Mouse (Mus musculus) MEL (cell line): ENCODE results near the gene Ppp1r18.

ENCODE experiments used
- BHLHE40 ChIP-seq: IDR thresholded peaks from 2 replicates; pipeline ENCODE4 v1.6.1; 2012; ENCODE audit warnings: low read depth, mild to moderate bottlenecking, inconsistent platforms, low read length, improper control_type of control experiment, borderline replicate concordance
- CHD1 ChIP-seq: IDR thresholded peaks from 2 replicates; pipeline ENCODE4 v1.6.1; 2012; ENCODE audit warnings: low read depth, mild to moderate bottlenecking, inconsistent platforms, low read length, improper control_type of control experiment
- CHD2 ChIP-seq: IDR thresholded peaks from 2 replicates; pipeline ENCODE4 v1.6.1; 2011; ENCODE audit warnings: low read length, improper control_type of control experiment
- CTCF ChIP-seq, 3 experiments: IDR thresholded peaks in 2 of 3; conservative IDR thresholded peaks in 1 of 3; 2 replicates each; pipeline ENCODE4 v1.5.1; 2011 to 2012; ENCODE audit warnings: low read length in 3 of 3, low read depth in 2 of 3, mild to moderate bottlenecking in 2 of 3, improper control_type of control experiment in 1 of 3, inconsistent platforms in 1 of 3, mixed read lengths in 1 of 3, moderate library complexity in 1 of 3; ENCODE audit not compliant: control insufficient read depth in 1 of 3, insufficient read depth in 1 of 3, poor library complexity in 1 of 3, severe bottlenecking in 1 of 3
- E2F4 ChIP-seq: IDR thresholded peaks from 2 replicates; pipeline ENCODE4 v1.6.1; 2011; ENCODE audit warnings: low read depth, low read length, improper control_type of control experiment, borderline replicate concordance
- JUND ChIP-seq: IDR thresholded peaks from 2 replicates; pipeline ENCODE4 v1.6.1; 2011; ENCODE audit warnings: low read depth, mild to moderate bottlenecking, improper control_type of control experiment, low read length
- MAZ ChIP-seq: IDR thresholded peaks from 2 replicates; pipeline ENCODE4 v1.6.1; 2012; ENCODE audit warnings: low read depth, mild to moderate bottlenecking, inconsistent platforms, low read length, improper control_type of control experiment
- MXI1 ChIP-seq: IDR thresholded peaks from 2 replicates; pipeline ENCODE4 v1.6.1; 2011; ENCODE audit warnings: mild to moderate bottlenecking, low read depth, low read length, improper control_type of control experiment
- POLR2A ChIP-seq, 2 experiments: IDR thresholded peaks; 2 replicates each; pipeline ENCODE4 v1.6.1; 2011 to 2012; ENCODE audit warnings: low read length in 2 of 2, mild to moderate bottlenecking in 2 of 2, control low read depth in 1 of 2, improper control_type of control experiment in 1 of 2, low read depth in 1 of 2, moderate library complexity in 1 of 2; ENCODE audit not compliant: control insufficient read depth in 1 of 2, insufficient read depth in 1 of 2, poor library complexity in 1 of 2
- POLR2AphosphoS5 ChIP-seq: IDR thresholded peaks from 2 replicates; pipeline ENCODE4 v1.6.1; 2012; ENCODE audit warnings: low read depth, borderline replicate concordance, mild to moderate bottlenecking, inconsistent platforms, low read length, moderate library complexity, mixed read lengths
- RAD21 ChIP-seq: IDR thresholded peaks from 2 replicates; pipeline ENCODE4 v1.6.1; 2011; ENCODE audit warnings: mild to moderate bottlenecking, low read depth, low read length, improper control_type of control experiment
- SIN3A ChIP-seq: IDR thresholded peaks from 2 replicates; pipeline ENCODE4 v1.6.1; 2012; ENCODE audit warnings: low read length, improper control_type of control experiment, inconsistent platforms

DNA sequence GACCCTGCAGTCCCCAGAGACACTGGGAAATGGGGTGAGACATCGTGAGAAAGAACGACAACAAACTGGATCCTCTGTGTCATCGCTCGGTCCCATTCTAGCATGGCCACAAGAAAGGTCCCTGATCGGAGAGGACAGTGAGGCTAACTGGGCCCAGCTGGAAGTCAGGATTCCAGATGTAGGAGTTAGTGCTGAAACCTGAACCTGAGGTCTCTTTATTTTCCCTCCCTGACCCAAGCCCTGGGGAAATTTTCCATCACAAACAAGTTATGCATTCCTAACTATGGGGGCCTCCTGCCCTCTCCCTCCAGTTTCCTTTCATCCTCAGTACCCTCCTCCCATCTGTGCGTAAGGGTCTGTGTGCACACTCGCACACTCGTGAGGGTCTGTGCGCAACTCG is 48.2 kb upstream of the Ppp1r18 start:
- TF ChIP-seq CTCF (IDR thresholded peaks at IDR 0.05 in 2 of 3, conservative IDR thresholded peaks at IDR 0.05 in 1 of 3; ENCODE audit: control insufficient read depth in 1 of 3, insufficient read depth in 1 of 3, low read depth in 2 of 3, low read length in 3 of 3, poor library complexity in 1 of 3, severe bottlenecking in 1 of 3) (no peak), SIN3A (no peak), CHD1 (no peak), CHD2 (no peak), BHLHE40 (no peak), POLR2AphosphoS5 (no peak), POLR2A (IDR thresholded peaks at IDR 0.05; ENCODE audit: control insufficient read depth in 1 of 2, insufficient read depth in 1 of 2, low read depth in 1 of 2, low read length in 2 of 2, poor library complexity in 1 of 2) (no peak), MAZ (no peak), MXI1 (no peak), JUND (no peak), E2F4 (no peak), RAD21 (no peak)
